Mouse (Mus musculus) embryo, embryonic 11.5 days (tissue): ENCODE measurements around the gene Trim56.
"Not testable (repeated sequence)": the region's sequence is repeated elsewhere in the genome, so short reads cannot be mapped to it uniquely, and the experiment has no call there.

Experiments
- DNase-seq: peaks from one replicate; pipeline ENCODE4 v3.0.0-alpha.2; 2012; ENCODE audit warnings: low read depth, low spot score

The Trim56 gene

DNA sequence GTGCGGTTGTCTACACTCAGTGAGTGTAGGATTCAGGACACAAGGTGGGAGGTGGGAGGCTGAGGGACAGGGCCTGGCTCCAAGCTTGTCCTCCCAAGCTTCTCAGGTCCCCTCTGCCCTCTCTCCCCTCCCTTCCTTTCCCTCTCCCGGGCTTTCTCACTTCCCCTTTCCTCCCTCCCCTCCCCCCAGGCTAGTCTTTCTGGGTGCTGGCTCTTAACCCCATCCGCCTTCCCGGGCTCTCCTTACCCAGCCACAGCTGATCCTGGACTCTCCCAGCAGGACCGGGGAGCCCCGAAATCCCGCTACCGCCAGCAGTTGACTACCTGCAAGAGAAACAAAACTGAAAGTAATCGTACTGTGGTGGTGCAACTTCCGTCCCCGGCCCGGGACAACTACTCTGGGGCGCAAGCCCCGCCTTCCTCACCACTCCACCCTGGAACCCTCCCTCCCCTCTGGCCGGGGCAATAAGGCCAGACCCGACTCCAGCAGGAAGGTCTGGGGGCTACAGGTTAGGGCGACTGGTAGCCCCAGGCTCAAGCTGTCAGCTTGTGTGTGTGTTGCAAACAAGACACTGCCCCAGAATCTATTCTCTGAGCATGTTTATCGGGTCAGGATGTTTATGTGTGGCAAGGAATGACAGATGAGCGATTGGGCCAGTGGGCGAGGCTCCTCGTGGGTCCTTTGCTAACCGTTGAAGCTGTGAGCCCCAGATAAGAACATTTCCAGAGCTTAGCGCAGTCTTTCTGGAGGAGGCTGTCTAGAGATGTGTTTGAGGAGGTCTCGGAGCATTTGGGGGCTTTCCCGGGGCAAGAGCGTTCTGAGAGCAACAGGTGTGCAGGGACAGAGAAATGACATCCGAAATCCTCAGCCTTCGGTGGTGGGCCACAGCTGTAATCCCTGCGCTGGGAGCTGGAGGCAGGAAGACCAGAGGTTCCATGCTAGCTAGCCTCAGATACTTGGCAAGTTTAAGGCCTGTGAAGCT, at the start of gene Trim56:
Gene Trim56, minus strand, starts transcription at position 344 of the 982 bp plus-strand sequence.
- peak; percentile 31 for DNase-seq

DNA sequence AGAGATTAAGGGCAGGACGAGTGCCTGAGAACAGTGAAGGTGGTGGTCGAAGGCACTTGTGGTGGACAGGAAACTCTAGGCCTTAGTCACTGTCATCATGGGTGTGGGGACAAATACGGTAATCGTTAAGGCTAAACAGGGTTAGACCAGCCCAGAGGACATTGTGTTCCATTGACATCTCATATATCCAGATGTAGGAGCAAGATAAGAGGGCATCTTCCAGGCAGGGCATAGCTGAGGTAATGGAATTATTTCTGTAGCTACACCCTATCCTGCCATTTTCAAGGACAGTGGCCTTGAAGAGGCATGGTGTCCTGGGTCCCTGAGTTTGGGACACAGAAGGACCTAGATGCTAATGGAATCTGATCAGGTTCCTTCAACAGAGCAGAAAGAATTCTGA, 45.8 kb upstream of the Trim56 start:
- no peak for DNase-seq

DNA sequence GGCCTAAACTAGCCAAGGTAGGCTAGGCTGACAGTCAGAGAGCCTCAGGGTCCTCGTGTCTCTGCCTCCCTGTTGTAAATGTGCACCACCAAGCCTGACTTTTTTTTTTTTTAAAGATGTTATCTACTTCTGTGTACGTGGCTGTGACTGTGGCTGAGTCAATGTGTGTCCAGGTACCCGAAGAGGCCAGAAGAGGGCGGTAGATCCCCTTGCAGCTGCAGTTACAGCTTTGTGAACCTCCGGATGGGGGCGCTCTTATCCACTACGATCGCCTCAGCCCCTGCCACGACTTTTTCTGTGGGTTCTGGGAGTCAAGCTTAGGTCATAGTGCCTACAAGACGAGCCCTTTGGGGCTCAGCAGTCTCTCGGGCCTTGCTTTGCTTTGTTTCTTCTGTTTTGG, 43.5 kb upstream of the Trim56 start:
- peak; percentile 3 for DNase-seq

DNA sequence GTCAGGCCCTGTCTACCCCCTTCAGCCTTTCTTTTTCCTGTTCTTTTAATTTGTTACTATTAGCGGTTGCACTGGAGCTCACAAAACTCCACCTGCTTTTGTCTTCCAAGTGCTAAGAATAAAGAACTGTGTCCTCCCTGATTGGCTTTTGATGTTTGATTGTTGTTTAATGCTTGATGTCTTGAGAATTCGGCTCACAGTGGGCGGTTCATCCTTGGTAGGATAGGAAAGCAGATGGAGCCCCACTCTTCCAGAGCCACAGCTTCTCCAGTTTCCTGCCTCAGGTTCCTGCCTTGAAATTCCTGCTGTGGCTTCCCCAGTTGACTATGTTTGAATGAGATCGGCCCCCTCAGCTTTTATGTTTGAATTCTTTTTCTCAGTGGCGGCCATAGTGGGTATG, 37.3 kb upstream of the Trim56 start:
- no peak for DNase-seq

DNA sequence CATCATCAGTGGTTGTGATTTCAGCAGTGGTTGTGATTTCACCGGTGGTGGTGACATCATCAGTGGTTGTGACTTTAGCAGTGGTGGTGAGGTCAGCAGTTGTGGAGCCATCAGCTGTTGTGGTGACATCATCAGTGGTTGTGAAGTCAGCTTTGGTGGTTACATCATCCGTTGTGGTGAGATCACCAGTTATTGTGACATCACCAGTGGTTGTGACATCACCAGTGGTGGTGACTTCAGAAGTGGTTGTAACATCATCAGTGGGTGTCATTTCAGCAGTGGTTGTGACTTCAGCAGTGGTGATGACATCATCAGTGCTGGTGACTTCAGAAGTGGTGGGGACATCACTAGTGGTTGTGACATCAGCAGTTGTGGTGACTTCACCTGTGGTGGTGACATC, 36.6 kb upstream of the Trim56 start:
- DNase-seq: no peak

DNA sequence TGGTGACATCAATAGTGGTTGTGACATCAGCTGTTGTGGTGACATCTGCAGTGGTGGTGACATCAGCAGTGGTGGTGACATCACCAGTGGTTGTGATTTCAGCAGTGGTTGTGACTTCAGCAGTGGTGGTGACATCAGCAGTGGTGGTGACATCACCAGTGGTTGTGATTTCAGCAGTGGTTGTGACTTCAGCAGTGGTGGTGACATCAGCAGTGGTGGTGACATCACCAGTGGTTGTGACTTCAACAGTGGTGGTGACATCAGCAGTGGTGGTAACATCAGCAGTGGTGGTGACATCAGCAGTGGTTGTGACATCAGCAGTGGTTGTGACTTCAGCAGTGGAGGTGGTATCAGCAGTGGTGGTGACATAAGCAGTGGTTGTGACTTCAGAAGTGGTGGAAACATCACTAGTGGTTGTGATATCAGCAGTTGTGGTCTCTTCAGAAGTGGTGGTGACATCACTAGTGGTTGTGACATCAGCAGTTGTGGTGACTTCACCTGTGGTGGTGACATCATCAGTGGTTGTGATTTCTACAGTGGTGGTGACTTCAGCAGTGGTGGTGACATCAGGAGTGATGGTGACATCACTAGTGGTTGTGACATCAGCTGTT, 33.4 kb upstream of the Trim56 start, which contains the start of gene Muc3:
Gene Muc3, minus strand, starts transcription at position 51 of the 611 bp plus-strand sequence.
- DNase-seq: not testable (repeated sequence)

DNA sequence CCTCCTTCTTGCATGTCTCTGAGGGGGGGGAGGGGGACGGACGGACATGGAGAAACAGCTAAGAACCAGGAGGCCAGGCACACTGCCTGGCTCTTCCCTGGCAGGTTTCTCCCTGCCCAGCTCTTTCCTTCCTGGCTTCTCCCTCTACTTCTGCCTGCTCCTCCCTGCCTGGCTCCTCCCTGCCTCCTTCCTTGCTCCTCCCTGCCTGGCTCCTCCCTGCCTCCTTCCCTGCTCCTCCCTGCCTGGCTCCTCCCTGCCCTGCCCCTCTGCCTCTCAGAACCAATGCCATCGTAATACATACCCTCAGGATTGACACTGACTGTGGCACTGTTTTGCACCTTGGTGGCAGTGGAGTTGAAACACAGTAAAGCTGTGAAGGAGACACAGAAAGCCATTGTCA, 24.8 kb upstream of the Trim56 start:
- no peak for DNase-seq

DNA sequence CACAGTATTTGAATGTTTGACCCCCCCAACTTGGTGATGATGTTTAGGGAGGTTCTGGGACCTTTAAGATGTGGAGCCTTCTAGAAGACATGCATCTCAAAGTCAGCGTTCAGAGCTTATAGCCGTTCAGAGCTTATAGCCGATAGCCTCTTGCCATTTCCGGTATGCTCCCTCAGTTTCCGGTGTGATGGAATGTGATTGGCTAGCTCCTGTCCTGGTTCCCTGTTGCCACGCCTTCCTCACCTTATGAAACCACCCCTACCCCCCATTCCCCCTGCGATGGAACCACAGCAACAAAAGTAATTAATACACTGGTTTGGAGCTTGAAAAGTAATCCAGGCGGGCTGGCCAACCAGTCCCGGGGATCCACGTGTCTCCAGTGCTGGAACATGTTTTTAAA, 23.0 kb upstream of the Trim56 start:
- DNase-seq: no peak

DNA sequence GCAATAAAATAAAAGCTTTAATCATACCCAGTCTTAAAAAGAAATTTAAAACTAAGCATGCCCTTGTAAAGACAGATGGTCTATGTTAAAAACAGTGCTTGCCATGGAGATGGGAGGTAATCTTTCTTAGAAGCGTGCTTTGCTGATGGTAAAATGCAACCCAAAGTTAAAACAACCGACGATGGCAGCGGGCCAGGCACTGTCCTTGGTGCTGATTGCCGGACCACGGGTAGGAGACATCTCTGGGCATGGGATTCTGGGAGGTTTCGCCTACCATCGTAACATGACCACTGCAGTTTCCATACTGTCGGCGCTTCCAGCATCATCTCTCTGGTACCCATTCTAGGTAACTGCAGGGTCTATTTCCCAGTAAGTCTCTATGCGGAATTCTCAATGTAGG, 18.9 kb upstream of the Trim56 start:
- DNase-seq: no peak

DNA sequence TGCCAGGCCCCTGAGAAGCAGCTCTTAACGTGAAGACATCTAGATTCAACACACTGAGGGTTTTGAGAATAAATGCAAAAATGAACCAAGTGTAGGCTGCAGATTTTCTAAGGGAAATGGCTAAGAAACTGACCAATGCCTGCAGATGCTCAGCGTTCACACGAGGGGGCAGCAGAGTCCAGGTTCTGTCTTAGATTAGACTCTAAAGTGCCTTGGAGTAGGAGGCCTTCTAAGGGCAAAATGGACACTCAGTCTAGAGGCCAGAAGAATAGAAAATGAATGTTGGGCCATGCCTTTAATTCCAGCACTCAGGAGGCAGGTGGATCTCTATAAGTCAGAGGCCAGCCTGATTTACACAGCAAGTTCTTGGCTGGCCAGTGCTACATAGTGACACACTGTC, 15.5 kb upstream of the Trim56 start:
- peak; percentile 49 for DNase-seq

DNA sequence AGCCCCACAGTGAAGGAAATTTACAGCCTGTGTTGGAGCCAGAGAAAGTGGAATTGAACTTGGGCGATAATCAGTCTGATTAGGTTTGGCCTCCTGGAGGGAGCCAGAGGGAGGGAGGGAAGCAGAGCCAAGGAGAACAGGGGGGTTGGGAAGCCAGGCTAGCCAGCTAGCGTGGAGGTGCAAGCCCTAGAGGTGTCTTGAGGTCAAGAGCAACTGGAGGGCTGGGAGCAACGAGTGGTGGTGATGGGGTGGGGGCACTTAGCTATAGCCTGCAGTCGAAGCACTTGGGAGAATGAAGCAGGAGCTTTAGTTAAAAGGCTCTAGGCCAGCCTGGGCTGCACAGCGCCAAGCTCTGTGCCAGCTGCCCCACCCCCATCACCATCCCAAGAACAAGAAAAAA, 13.3 kb upstream of the Trim56 start:
- DNase-seq: no peak

DNA sequence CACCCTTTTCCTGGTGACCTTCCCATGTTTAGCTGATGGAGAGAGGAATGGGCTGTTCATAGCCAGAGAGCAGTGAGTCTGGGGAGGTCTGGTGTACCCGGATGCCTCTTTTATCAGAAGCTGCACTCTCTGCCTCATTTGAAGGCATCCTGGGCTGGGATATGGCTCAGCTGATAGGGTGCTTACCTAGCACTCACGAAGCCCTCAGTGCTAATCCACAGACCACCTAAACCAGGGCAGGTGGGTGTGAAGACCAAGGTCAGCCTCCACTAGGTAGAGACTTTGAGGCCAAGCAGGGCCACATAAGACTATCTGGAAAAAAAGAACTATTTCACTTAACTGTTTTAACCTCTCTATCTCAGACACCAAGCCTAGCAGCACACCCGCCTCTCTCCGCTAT, 7.5 kb upstream of the Trim56 start:
- no peak for DNase-seq

DNA sequence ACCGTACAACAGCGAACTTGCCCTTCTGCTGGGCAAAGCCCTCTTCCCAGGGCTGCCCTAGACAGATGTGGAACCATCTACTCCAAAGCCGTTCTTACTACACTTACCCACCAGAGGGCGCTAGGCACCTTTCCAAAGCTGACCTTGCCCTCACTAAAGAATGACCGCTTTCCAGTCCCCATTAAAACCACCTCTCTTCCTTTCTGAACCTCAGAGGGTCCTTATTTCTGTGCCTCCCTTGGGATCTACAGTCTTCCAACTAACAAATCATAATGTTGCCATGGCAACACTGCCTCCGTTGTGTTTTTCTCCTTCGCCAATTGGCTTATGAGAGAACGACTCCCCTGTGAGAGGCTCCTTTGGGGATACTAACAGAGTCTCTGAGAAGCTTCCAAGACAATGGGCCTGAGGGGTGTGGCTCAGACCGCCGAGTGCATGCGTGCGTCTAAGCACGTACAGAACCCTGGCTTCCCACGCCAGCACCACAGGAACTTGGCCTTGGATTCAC, 6.7 kb upstream of the Trim56 start:
- DNase-seq: peak; percentile 65

DNA sequence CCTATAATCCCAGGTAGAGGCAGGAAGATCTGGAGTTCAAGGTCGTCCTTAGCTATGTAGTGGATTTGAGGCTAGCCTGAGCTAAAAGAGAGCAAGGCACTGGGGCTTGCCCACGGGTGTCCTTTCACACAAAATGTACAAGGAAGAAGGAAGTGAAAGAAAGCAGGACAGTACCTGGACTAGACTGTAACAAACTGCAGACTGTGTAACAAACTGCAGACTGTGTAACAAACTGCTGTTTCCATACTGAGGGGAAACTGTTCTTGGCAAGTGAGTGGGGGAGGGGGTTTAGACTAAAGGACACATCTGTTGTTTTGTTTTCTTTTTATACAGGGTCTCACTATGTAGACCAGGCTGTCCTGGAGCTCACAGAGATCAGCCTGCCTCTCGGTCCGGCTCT, 5.3 kb upstream of the Trim56 start:
- no peak for DNase-seq

DNA sequence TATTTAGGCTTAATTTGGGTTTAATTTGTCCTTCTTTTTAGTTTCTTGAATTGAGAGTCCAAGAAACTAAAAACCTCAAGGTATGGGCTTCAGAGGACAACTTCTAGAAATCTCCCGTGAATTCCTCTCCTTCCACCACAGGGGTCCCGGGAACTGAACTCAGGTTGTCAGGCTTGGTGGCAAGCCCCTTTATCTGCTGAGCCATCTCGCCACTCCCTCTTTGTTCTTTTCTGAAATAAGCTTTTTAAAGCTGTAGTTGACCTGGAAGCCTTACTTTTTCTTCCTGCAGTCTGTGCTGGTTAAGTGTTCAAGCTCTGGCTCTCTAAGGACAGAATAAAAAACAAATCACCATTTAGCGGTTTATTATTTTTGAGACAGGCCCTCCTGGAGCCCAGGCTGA, 2.9 kb upstream of the Trim56 start:
- DNase-seq: no peak

DNA sequence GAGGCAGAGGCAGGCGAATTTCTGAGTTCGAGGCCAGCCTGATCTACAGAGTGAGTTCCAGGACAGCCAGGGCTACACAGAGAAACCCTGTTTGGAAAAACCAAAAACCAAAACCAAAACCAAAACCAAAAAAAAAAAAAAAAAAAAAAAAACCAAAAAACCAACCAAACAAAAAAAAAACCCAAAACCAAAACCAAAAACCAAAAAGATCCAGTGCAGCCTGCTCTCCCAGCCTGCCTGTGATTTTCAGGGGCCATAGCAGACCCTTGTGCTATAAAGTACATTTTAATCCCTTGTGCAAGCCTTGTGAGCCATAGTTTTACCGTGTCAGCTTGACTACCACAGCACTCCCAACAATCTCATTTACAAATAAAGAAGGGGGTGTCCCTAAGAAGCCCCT, 2.0 kb upstream of the Trim56 start:
- DNase-seq: not testable (repeated sequence)

DNA sequence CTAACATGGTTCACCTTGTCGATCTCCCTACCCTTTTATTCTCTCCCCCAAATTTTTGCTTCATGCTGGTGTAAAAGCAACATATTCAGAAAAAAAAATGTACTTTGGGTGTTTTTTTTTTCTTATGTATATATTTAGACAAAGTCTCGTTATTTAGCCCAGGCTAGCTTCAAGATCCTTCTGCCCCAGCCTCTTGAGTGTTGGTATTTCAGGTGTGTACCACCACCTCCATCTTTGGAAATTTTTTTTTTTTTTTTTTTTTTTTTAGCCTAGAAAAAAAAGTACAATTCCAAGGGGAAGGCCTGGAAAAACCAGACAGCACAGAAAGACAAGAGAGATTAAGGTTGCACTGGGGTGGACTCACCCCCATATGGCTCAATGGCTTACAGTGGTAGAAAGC, 978 bp upstream of the Trim56 start:
- DNase-seq: no peak

DNA sequence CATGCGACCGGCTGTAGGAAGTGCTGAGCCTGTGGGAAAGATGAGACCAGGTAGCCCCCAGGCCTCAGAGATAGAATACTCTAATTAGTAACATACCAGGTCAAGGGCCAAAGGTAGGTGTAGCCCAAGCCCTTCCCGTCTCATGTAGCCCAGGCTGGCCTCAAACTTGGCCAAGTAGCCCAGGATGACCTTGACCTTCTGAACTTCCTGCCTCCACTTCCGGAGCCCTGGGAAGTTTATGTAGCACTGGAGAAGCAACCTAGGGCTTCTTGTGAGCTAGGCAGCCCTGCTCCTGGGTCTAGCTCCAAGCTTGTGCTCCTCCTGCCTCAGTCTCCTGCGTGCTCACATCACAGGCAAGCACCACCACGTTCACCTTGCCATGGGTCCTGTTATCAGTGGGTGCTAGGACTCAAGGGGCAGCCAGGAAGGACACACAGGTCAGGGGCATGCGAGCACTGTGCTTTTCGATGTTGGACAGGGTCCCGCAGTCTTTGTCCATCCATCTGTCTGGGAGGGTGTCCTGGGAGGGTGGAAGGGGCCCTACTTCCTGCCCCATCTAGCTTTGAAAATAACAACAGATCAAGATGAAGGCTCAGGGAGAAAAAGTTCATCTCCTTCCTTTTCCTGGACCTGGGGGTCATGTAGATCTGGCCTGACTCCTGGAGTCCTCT, 983 bp downstream of the Trim56 start:
- DNase-seq: no peak

DNA sequence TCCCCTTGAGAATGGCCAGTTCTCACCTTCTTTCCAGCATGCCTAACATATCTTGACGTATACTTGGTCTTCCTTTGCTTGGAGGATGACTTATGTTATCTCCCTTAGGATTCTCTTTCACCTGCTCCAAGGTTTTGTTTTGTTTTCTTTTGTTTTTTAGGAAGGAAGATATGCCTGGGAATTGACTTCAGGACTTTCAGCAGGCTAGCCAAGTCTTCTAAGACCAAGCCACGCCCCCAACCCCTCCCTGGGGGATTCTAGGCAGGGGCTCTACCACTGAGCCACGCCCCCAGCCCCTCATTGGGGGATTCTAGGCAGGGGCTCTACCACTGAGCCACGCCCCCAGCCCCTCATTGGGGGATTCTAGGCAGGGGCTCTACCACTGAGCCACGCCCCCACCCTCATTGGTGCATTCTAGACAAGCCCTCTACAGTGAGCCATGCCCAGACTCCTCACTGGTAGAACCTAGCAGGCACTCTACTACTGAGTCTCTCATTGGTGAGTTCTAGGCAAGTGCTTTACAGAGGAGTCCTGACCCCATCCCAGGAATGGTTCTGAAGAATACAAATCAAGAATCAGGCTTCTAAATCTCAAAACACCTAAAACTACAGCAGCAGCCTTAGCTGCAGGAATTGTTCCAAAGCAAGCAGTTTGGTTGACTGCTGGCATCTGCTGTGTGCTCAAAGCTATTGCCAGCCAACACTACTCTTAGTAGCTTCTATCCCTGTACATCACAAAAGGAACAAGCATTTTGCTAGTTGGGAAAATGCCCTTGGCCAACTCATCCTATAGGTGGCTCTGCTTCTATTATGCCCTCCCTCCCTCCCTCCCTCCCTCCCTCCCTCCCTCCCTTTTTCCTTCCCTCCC, 4.2 kb downstream of the Trim56 start:
- no peak for DNase-seq

DNA sequence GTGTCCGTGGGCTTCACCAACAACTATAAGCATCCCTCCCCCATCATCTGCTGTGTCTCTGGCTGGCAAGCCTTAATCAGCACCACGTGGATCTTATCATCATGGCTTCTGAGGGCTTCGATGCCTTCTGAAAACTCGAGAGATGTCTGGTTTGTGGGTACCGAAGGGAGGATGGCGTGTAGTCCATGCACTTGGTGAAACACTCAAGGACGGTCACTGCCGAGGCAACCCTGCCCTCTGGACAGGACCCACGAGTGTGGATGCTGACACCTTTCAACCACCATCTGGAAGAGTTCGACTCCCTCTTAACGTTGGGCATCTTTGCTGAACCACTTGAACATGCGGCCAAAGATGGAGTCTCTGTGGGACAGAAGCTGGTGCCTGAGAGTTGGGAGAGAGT, 5.1 kb downstream of the Trim56 start:
- DNase-seq: no peak

DNA sequence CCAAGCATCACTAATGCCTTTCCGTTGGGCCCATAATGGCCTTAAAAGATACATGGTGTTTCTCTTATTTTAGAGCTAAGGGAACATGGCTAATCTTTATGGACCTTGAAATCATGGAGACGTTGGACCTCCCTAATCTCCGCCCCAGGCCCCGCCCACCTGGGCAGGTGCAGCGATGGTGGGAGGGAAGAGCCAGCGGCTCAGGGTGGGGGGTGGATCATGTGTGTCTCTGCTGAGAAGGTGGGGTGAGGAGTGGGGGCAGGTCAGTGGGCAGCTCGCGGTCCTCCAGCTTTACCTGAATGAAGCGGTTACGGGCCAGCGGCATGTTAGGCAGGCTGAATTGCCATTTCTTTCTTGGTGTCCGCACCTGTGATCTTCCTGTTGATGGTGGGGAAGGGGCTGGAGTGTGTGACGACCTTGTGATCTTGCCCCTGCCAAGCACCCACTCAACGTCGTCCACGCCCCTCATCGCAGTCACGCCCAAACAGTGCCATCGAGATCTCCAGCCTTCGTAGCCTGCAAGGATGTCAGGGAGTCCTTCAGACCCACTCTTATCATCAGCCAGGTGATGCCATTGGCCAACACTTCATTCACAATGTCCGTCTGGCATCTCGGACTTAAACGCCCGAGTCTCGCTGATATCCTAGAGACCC, 5.9 kb downstream of the Trim56 start:
- DNase-seq: no peak
